Mouse (Mus musculus) skeletal muscle tissue, adult 2 months (tissue): ENCODE data around the gene Lyz2.
"Not testable (repeated sequence)": the region's sequence is repeated elsewhere in the genome, so short reads cannot be mapped to it uniquely, and the experiment has no call there.

Source experiments
- DNase-seq: peaks from one replicate; pipeline ENCODE4 v3.0.0-alpha.2; 2012; ENCODE audit warnings: low read depth, low spot score

Gene Lyz2

DNA sequence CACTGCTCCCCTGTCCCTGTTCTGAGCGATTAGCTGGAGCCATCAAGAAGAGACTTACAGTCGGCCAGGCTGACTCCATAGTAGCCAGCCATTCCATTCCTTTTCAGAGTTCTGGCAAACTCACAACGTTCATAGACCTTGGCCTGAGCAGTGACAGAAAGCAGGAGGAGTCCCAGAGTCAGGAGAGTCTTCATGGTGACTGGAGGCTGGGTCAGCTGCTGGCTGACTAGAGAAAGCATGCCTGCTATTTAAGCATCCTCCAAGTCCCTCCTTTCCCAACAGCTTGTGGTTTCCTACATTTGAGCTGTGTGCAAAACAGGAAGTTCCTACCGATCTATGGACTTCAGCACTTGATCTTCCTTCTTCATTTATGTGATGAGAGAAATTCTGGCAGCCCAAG is at the start of gene Lyz2:
TSS of gene Lyz2 (minus strand) at position 273 of the 400 bp plus-strand sequence.
- DNase-seq, result peak; percentile 30

DNA sequence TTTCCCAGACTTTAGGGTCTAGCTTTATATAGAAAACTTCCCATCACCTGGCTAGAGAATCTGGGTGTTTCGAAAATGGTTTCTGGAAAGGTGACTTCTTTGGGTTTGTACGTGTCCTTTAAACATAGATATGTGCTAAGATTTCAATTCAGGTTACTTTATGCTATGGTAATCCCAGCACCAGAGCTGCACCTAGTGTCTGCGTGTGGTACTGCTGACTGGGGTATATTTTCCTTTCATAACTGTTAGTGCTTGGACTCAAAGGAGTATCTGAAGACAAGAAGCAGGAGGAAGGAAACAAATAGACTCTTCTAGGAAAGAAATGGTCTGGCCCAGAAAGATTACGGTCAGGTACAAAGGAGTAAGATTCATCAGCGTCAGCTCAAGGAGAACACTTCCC is 48.4 kb upstream of the Lyz2 start:
- DNase-seq, result no peak

- DNase-seq, result no peak
These were observed 41.7 kb upstream of the Lyz2 start for GRCm38 (mm10) chr10:117323782-117324181.

GRCm38 (mm10) chr10:117322630-117323029 is 40.5 kb upstream of the Lyz2 start:
- DNase-seq, result no peak

DNA sequence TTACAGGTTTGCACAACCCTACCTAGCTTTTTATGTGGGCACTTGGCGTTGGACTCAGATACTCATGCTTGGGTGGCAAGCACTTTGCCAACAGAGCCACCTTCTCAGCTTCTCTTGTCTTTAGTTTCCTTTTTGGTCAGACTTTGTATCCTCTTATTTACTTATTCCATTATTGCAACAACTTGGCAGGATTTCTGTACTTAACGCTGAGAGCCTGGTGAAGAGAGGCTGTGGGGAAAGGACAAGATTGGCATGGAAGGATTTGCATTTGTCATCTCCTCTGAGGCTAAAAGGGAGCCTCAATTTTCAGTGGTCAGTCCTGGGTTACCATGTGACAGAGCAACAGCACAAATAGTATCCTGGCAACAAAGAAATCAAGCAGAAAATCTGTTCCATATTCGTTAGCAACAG is 38.5 kb upstream of the Lyz2 start:
- no peak for DNase-seq

- DNase-seq, result no peak
These were observed 34.3 kb upstream of the Lyz2 start for GRCm38 (mm10) chr10:117316391-117316790.

GRCm38 (mm10) chr10:117313133-117313532 is 31.0 kb upstream of the Lyz2 start:
- no peak for DNase-seq

- no peak for DNase-seq
These were observed 30.0 kb upstream of the Lyz2 start for GRCm38 (mm10) chr10:117312168-117312567.

- DNase-seq, result no peak
These were observed 22.2 kb upstream of the Lyz2 start for GRCm38 (mm10) chr10:117304371-117304770.

DNA sequence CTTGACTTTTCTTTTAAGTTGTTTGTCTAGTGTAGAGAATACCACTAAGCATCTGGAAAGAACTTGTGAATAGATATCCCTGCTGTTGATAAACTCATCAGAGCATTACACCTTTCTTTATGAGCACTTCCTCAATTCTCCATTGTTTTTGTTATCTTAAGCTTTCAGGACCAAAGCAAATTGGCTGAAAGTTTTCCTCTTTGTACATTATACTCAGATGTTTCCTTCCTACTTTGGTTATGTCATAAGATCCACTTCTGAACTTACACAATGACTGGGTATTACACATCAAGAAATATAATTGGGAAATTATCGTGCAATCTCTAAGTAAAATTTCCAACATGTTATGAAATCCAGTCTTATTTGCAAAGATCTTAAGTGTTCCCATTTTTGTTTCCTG is 19.6 kb upstream of the Lyz2 start:
- peak; percentile 27 for DNase-seq

DNA sequence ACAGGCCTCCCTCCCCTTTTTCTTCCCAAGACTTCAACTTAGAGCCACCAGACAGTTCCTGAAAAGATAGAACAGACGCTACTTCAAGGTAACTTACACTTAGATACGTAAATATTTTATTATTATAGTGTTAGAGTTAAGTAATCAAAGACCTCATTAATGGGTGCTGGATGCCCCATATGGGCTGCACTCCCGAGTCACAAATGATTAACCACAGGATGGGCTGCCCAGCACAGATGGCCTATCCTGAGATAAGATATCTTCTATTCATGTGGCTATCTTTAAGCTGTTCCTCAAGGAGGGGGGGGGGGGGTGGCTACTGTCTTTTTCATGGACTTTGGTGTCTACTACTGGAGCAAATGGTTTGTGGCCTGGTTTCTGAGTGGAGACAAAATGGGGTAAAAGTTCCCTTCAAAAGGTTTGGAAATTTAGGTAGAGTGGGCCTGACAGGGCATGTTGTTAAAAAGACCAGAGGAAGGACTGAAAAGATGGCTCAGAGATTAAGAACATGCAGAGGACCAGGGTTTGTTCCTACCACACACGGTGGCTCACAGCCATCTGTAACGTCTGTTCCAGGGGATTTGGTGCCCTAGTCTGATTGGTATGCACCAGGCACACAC is 17.9 kb upstream of the Lyz2 start:
- no peak for DNase-seq

DNA sequence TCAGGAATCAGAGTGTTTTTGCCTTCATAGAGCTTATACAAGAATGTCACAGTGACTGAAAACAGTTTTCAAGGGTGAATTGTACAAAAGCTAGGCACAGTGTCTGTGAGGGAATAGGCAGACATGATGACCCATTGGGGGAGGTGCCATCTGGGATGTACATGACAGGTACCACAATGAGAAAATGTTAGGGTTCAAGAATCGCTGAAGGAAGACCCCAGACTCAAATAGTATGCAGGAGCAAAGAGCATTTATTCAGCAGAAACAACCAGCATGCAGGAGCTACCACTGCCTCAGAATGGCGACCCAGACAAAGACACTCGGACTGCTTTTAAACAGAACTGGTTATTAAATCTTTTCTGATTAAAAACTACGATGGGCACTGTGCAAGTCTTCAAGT is 17.0 kb upstream of the Lyz2 start:
- no peak for DNase-seq

DNA sequence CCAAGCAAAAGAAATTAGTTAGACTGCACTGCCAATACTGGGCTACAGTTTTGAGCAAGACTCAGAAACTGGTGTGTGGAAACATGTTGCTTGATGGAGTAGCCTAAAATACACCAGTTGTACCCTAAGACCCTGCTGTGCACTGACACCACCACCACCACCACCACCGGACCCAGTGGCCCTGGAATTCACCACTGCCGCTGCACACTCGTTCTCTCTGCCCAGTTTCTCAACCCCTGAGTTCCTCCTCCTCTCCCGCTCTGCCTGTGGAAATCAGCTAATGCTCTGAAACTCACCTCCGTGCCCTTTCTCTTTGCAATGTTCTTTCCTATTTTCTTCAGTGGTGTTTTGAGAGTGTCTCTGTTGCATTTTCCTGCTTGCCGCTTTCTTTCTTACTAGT is 16.2 kb upstream of the Lyz2 start:
- DNase-seq, result no peak

- no peak for DNase-seq
These were observed 10.6 kb upstream of the Lyz2 start, which contains the start of gene Lyz1 for GRCm38 (mm10) chr10:117292671-117293070. Gene Lyz1, minus strand, starts transcription at chr10:117292868.

- not testable (repeated sequence) for DNase-seq
These were observed 8.8 kb upstream of the Lyz2 start for GRCm38 (mm10) chr10:117290936-117291335.

DNA sequence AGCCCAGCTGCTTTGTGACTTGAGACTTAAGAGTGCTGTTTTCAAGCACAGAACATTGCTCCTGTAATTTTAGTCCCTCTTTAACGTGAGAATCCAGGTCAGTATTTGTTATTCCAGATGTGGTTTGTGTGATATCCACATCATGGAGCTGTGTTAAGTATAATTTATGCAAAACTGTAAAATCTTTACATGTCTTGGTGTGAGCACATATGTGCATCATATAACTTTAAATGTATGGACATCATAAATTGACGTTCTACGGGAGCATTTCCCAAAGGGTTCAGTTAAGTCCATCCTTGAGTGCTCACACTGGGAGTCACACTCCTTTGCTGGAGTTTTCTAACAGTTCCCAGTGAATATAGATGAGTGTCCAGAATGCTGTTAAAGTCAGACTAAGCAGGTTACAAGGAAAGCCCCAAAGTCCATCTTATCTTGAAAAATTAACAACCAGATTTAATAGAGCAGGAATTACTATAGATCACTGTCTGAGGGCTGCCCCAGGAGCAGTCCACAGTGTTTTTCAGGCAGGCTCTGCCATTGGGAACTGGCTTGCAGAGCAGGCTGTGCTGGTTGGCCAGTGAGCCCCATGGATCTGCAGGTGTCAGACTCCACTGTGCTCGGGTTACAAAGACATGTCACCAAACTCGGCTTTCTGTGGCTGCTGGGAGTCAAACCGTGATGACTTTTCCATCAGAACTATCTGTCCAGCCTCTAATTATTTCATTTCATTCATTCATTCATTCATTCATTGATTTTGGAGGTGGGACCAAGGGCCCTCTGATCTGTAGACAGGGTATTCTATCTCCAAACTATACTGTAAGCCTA is 8.1 kb upstream of the Lyz2 start:
- DNase-seq, result no peak

GRCm38 (mm10) chr10:117289034-117289505 is 6.9 kb upstream of the Lyz2 start:
- DNase-seq, result not testable (repeated sequence)

DNA sequence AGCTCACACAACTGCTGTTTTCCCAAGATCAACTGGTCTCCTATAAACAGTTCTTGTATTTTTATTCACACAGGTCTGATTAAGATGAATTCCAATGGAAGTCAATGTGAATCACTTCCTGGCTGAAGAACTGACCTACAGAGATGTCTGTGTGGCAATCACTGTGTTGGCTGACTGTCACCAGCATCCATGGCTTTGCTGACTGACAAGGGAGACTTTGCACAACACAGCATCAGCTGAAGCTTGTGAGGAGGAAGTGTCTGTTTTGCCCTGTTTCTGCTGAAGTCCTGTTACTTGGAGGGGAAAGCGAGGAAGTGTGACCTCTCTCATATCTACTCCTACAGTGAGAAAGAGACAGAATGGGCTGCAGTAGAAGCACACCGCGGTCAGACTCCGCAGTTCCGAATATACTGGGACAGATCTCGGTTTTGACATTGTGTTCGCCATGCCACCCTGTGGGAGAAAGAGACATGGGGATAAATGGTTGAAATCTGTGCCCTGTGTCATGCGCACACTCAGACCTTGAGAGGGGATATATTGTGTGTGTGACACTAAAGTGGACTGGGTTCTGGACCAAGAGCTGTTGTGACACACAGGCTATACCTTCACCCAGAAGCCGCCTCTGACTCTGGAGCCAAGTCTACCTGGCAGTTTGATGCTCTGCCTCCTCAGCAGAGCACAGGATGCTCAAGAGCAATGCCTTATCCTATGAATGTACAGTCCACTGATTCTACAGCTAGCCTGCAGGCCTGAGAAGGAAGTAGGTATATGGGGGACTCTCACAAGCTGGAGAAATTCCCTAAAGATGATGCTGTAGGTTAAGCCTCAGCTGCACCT is 6.3 kb upstream of the Lyz2 start:
- peak; percentile 18 for DNase-seq

DNA sequence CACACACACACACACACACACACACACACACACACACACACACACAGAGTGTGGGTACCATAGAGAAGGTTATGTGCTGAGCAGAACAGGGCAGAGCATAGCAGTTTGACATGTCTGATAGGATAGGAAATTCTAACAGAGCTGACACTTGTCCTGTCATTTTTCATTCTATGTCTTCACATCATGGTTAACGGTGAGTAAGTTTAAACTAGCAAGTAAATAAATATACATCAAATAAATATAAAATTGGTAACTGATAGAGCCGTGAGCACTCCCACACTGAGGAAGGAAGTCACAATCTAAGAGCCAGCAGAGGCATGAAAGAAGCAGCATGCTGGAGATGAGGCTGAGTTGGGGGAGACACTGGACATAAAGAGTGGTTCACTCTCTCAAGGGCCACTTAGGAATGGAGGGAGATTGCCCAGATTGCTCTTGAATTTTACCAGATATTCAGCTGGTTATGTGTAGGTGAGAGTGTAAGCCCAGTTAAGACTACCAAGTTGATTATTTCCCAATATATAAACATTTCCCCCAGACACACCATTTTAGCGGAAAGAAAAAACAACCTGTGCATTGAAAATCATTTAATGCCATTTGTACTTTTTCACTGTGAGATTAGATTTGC is 5.2 kb upstream of the Lyz2 start:
- no peak for DNase-seq

DNA sequence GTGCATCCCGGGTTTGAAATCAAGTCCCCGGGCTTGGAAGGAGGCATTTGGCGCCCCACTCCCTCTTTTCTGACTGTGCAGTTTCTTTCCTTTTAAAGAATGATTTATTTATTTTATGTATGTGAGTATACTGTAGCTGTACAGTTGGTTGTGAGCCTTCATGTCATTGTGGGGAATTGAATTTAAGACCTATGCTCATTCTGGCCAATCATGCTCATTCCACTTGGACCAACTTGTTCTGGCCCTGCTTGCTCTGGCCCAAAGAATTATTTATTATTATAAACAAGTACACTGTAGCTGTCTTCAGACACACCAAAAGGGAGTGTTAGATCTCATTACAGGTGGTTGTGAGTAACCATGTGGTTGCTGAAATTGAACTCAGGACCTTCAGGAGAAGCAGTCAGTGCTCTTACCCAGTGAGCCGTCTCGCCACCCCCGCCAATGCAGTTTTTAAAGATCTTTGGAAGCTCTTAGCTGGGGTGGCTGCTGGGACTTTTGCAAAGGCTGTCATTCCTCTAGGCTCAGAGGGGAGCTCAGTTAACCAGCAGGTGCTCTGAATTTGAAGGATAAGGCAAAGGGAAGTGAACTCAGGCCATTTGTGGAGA is 4.3 kb upstream of the Lyz2 start:
- DNase-seq, result no peak

DNA sequence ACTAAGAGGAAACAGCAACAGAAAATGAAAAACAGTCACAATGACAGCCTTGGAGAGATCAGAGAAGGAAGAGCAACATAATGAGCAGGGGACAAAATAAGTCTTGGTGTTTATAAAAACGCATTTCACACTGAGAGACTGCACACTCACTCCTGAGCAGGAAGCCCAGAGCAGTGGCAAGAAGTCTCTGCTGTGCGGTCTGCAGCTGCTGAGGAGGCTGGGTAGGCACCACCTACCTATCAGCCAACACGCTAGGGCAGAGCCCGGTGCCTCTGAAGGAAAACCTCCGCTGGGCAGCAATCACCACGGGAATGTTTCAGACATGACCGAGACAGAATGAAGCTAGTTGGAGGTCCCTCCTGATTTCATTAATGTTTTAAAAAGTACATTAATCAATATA is 3.5 kb upstream of the Lyz2 start:
- not testable (repeated sequence) for DNase-seq
